ENCODE assay signal across 9 mouse cellular contexts in genomic region chr2:148043976-148044876, GRCm38 (mm10). TPM values are rescaled to one million over a fixed set of nuclear protein-coding genes. Genes with fewer than 3 reads are reported as not detected.
A peak's percentile ranks its signal among the peaks of the same experiment; 100 is the strongest.
DNase-seq lines count a peak whose midpoint lies in the region; ATAC-seq and TF ChIP-seq lines count a peak whose summit lies in the region.
"Had no signal": no experiment of that assay in that cellular context is flagged by ENCODE, and none has a peak within 500 bp of the region (broad histone marks: within the 10 kb centered on the region; RNA-seq: fewer than 3 reads in every experiment).

No protein-coding gene starts in this region.

- no peak overlapping the region for H3K27ac ChIP-seq in heart, embryonic 10.5 days
- no peak overlapping the region for H3K27ac ChIP-seq in hindbrain, postnatal 0 days
- peak overlapping the region; percentile 22; the same call in 1 of the 2 replicates for H3K27ac ChIP-seq in midbrain, embryonic 16.5 days (ENCODE audit: low read length)

- H3K9ac ChIP-seq in hindbrain, postnatal 0 days (replicated peaks; ENCODE audit: low read length): no peak overlapping the region
- peak overlapping the region; percentile 25; the same call in 1 of the 2 replicates for H3K9ac ChIP-seq in midbrain, embryonic 16.5 days (ENCODE audit: low read depth, low read length)

- no peaks in the 10 kb centered on the region for H3K36me3 ChIP-seq in heart, embryonic 10.5 days
- no peaks in the 10 kb centered on the region for H3K36me3 ChIP-seq in G1E (replicated peaks)
- H3K36me3 ChIP-seq in hindbrain, postnatal 0 days (ENCODE audit: insufficient read depth, low read length): no peaks in the 10 kb centered on the region
- H3K36me3 ChIP-seq in midbrain, embryonic 16.5 days (ENCODE audit: control insufficient read depth, insufficient read depth, low read length): no peaks in the 10 kb centered on the region

- WGBS in heart, embryonic 10.5 days: 1% methylated on average over 70 of the region's 71 CpGs
- 2% methylated on average over 71 of the region's 71 CpGs for WGBS in hindbrain, postnatal 0 days
- WGBS in midbrain, embryonic 16.5 days: 1% methylated on average over 69 of the region's 71 CpGs

- peak; percentile 77 for DNase-seq in heart, embryonic 10.5 days (ENCODE audit: low spot score)
- DNase-seq in heart, adult 9 months (ENCODE audit: low spot score in 2 of 2): no peak
- DNase-seq in G1E (ENCODE audit: low spot score): no peak
- DNase-seq in hindbrain, postnatal 0 days (ENCODE audit: low spot score): no peak
- DNase-seq in spleen, postnatal 36 days (ENCODE audit: low spot score in 2 of 2): no peak
- DNase-seq: cerebellum, adult 11 months had no signal

- peak overlapping the region; percentile 65 for H3K4me3 ChIP-seq in heart, embryonic 10.5 days
- peak overlapping the region; percentile 38 for H3K4me3 ChIP-seq in G1E (ENCODE audit: low read depth, low read length)
- H3K4me3 ChIP-seq in hindbrain, postnatal 0 days (ENCODE audit: low read length): peak overlapping the region; percentile 16
- peak overlapping the region; percentile 16 for H3K4me3 ChIP-seq in midbrain, embryonic 16.5 days (ENCODE audit: low read depth, low read length)

- no peak for ATAC-seq in G1E (ENCODE audit: extremely low read depth, insufficient number of reproducible peaks, low FRiP score, poor library complexity, severe bottlenecking)
- no peak; the same call in 1 of the 2 replicates for ATAC-seq in hindbrain, postnatal 0 days
- ATAC-seq in midbrain, embryonic 16.5 days: no peak
- no peak for ATAC-seq in cerebellum, adult (ENCODE audit: insufficient number of reproducible peaks, low FRiP score, low TSS enrichment)
- no peak for ATAC-seq in frontal cortex, adult (ENCODE audit: low TSS enrichment)

- no peak for TF ChIP-seq CTCF in G1E (IDR thresholded peaks at IDR 0.05; ENCODE audit: low read depth, low read length)
- no peak for TF ChIP-seq CTCF in hindbrain, postnatal 0 days (IDR thresholded peaks at IDR 0.05; ENCODE audit: low read depth)

- 0 out of 2 replicates have a peak overlapping the region, but pooled peaks have one; percentile 18 for H3K4me2 ChIP-seq in hindbrain, postnatal 0 days (ENCODE audit: low read depth, low read length)
- peak overlapping the region; percentile 23; the same call in 1 of the 2 replicates for H3K4me2 ChIP-seq in midbrain, embryonic 16.5 days (ENCODE audit: low read length)

- no peaks in the 10 kb centered on the region for H3K9me3 ChIP-seq in heart, embryonic 10.5 days
- H3K9me3 ChIP-seq in G1E (replicated peaks): peaks cover 81% of the 10 kb centered on the region
- 0 out of 2 replicates have a peak, but pooled peaks cover 2% of the 10 kb centered on the region for H3K9me3 ChIP-seq in hindbrain, postnatal 0 days (ENCODE audit: low read length)
- no peaks in the 10 kb centered on the region for H3K9me3 ChIP-seq in midbrain, embryonic 16.5 days (replicated peaks; ENCODE audit: control insufficient read depth, low read length, poor library complexity, severe bottlenecking)

- H3K27me3 ChIP-seq in heart, embryonic 10.5 days (ENCODE audit: insufficient read depth, poor library complexity, severe bottlenecking): peaks cover 100% of the 10 kb centered on the region
- H3K27me3 ChIP-seq in G1E (ENCODE audit: insufficient read depth, low read length): no peaks in the 10 kb centered on the region
- H3K27me3 ChIP-seq in hindbrain, postnatal 0 days (ENCODE audit: insufficient read depth, low read length): peaks cover 91% of the 10 kb centered on the region
- H3K27me3 ChIP-seq in midbrain, embryonic 16.5 days (ENCODE audit: control insufficient read depth, insufficient read depth, low read depth, low read length): peaks cover 73% of the 10 kb centered on the region

- H3K4me1 ChIP-seq in heart, embryonic 10.5 days: peaks cover 58% of the 10 kb centered on the region
- no peaks in the 10 kb centered on the region for H3K4me1 ChIP-seq in G1E (ENCODE audit: insufficient read depth, low read depth, low read length)
- H3K4me1 ChIP-seq in hindbrain, postnatal 0 days (ENCODE audit: insufficient read depth, low read length): no peaks in the 10 kb centered on the region
- H3K4me1 ChIP-seq in midbrain, embryonic 16.5 days (ENCODE audit: control insufficient read depth, insufficient read depth, low read length): peaks cover 2% of the 10 kb centered on the region

RNA-seq across cellular contexts. Expression of gene Foxa2, which starts 2.5 kb away (rescaled TPM):
- 0.36 and 4.1 TPM in 2 replicates for polyA plus RNA-seq in heart, embryonic 10.5 days (2016; fragmentation: Nextera tagmentation; extraction: Ambion mirVana)
- total RNA-seq in G1E (2014; fragmentation: Nextera tagmentation) (3.2 TPM in 1 of 2 replicates, not detected in the other), G1E (2017) (not detected in 2 replicates)
- not detected in 2 replicates for polyA plus RNA-seq in G1E (2012)
- total RNA-seq in hindbrain, postnatal 0 days (2014; rRNA removed): 5.4 and 7.5 TPM in 2 replicates
- polyA plus RNA-seq in hindbrain, postnatal 0 days (2015; fragmentation: Nextera tagmentation; extraction: Ambion mirVana): 0.38 and 0.58 TPM in 2 replicates
- 1.9 and 4.1 TPM in 2 replicates for polyA plus RNA-seq in midbrain, embryonic 16.5 days (2015; fragmentation: Nextera tagmentation; extraction: Ambion mirVana)
